Mouse (Mus musculus) myocyte (in vitro differentiated cells): Measurements from ENCODE around the gene Socs1. TPM values are rescaled to one million over a fixed set of nuclear protein-coding genes. Genes with fewer than 3 reads are reported as not detected.
A peak's percentile ranks its signal among the peaks of the same experiment; 100 is the strongest.
"Not testable (repeated sequence)": the region's sequence is repeated elsewhere in the genome, so short reads cannot be mapped to it uniquely, and the experiment has no call there.

Experiments used
- H3K27me3 ChIP-seq: one replicate; pipeline ENCODE4 v1.6.1; 2011; ENCODE audit not compliant: control insufficient read depth, insufficient read depth, insufficient read length
- H3K36me3 ChIP-seq: one replicate; pipeline ENCODE4 v1.6.1; 2011; ENCODE audit not compliant: control insufficient read depth, insufficient read depth
- H3K4me2 ChIP-seq: one replicate; pipeline ENCODE4 v1.6.1; 2011; ENCODE audit warnings: low read depth, control low read depth
- H3K4me3 ChIP-seq: one replicate; pipeline ENCODE4 v1.5.1; 2011; ENCODE audit warnings: mild to moderate bottlenecking, control low read depth, moderate library complexity
- H3K79me2 ChIP-seq: one replicate; pipeline ENCODE4 v1.6.1; 2011; ENCODE audit not compliant: control insufficient read depth, insufficient read depth
- H3ac ChIP-seq: one replicate; pipeline ENCODE4 v1.6.1; 2011; ENCODE audit not compliant: control insufficient read depth, insufficient read length
- CEBPB ChIP-seq: IDR thresholded peaks from 2 replicates; pipeline ENCODE4 v1.6.1; 2011; ENCODE audit warnings: mild to moderate bottlenecking, moderate library complexity; ENCODE audit not compliant: poor library complexity, insufficient read depth, severe bottlenecking
- E2F4 ChIP-seq: IDR thresholded peaks from one replicate; pipeline ENCODE4 v1.6.1; 2011; ENCODE audit warnings: mild to moderate bottlenecking, control low read depth, moderate library complexity; ENCODE audit not compliant: insufficient read depth
- MAX ChIP-seq: IDR thresholded peaks from one replicate; pipeline ENCODE4 v1.6.1; 2011; ENCODE audit warnings: low read depth, mild to moderate bottlenecking, control low read depth
- MYOD1 ChIP-seq, 3 experiments: IDR thresholded peaks; one replicate each; pipeline ENCODE4 v1.6.1; 2011; ENCODE audit warnings: control low read depth in 2 of 3, low read depth in 2 of 3, mild to moderate bottlenecking in 2 of 3, moderate library complexity in 1 of 3; ENCODE audit not compliant: insufficient read length in 2 of 3, control insufficient read depth in 1 of 3
- MYOG ChIP-seq, 3 experiments: IDR thresholded peaks; one replicate each; pipeline ENCODE4 v1.6.1; 2011; ENCODE audit warnings: control low read depth in 2 of 3, low read depth in 2 of 3, mild to moderate bottlenecking in 2 of 3; ENCODE audit not compliant: insufficient read length in 2 of 3, control insufficient read depth in 1 of 3, insufficient read depth in 1 of 3
- POLR2A ChIP-seq: IDR thresholded peaks from one replicate; pipeline ENCODE4 v1.6.1; 2011; ENCODE audit warnings: low read depth, mild to moderate bottlenecking, control low read depth, moderate library complexity; ENCODE audit not compliant: insufficient read length
- POLR2AphosphoS2 ChIP-seq: IDR thresholded peaks from one replicate; pipeline ENCODE4 v1.6.1; 2011; ENCODE audit warnings: low read depth, control low read depth; ENCODE audit not compliant: insufficient read length
- REST ChIP-seq: IDR thresholded peaks from one replicate; pipeline ENCODE4 v1.6.1; 2011; ENCODE audit warnings: mild to moderate bottlenecking, control low read depth, moderate library complexity; ENCODE audit not compliant: insufficient read depth, insufficient read length
- SRF ChIP-seq: IDR thresholded peaks from one replicate; pipeline ENCODE4 v1.6.1; 2011; ENCODE audit warnings: low read depth; ENCODE audit not compliant: control insufficient read depth, insufficient read length
- TCF12 ChIP-seq: IDR thresholded peaks from one replicate; pipeline ENCODE4 v1.6.1; 2011; ENCODE audit warnings: mild to moderate bottlenecking, control low read depth; ENCODE audit not compliant: poor library complexity, insufficient read depth, severe bottlenecking
- TCF3 ChIP-seq: IDR thresholded peaks from one replicate; pipeline ENCODE4 v1.6.1; 2011; ENCODE audit warnings: low read depth, control low read depth; ENCODE audit not compliant: insufficient read length
- USF1 ChIP-seq: IDR thresholded peaks from one replicate; pipeline ENCODE4 v1.6.1; 2011; ENCODE audit warnings: low read depth, mild to moderate bottlenecking, control low read depth, moderate library complexity
- polyA plus RNA-seq: library from polyadenylated mRNA; unstranded; fragments of >200 nt; fragmentation: generic; extraction: Trizol; gene quantifications from one replicate; pipeline ENCODE4 v1.2.1, GENCODE M21; 2012; ENCODE audit warnings: missing spikeins

Gene Socs1
- polyA plus RNA-seq, 1 experiment: 1.7 TPM

DNA sequence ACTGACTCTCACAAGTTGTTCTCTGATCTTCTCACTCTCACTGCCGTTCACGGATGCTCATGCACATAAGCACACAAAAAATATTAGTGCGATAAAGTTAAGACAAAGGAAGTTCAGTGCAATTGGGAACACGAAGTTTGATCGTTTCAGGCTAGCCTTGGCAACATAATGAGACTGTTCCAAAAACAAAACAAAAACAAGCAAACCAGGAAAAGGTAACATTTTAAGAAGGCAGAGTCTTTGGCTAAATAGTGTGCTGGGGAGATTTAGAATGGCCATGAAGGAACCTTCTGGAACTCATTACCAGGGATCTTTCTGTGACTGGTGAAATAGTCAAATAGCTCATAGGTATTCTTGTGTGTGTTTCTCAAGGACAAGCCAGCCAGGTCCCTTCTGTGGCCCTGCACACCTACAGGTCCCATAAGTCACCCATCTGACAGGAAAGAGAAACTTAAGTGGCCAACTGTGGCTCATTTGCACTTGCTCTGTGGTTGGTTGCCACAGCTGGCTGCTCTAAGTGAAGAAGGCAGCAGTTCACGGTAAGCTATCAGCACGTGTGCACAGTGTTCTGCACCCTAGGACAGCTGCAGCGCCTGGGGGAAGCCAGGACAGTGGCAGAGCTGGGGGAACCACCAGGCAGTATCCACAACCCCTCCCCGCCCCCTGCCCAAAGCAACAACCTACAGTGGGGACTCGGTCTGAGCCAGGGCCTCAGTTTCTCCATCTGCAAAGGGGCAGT lies 20.6 kb upstream of the Socs1 start, which contains the start of gene Prm1:
Gene Prm1 (minus strand): TSS at position 51 of the 739 bp plus-strand sequence.
- TF ChIP-seq REST (no peak), TCF3 (no peak), MAX (no peak), MYOD1 (IDR thresholded peaks at IDR 0.05; ENCODE audit: control insufficient read depth in 1 of 3, insufficient read length in 2 of 3, low read depth in 2 of 3) (peak in 2 of 3 experiments; percentile 75 to 79), MYOG (IDR thresholded peaks at IDR 0.05; ENCODE audit: control insufficient read depth in 1 of 3, insufficient read depth in 1 of 3, insufficient read length in 2 of 3, low read depth in 2 of 3) (peak in 2 of 3 experiments; percentile 81 to 87), TCF12 (no peak)
- Histone ChIP-seq H3K4me2 (no peak within 1 kb of the TSS), H3K36me3 (no peaks in the 10 kb centered on the region), H3K4me3 (no peak within 1 kb of the TSS), H3ac (no peak within 1 kb of the TSS), H3K27me3 (peaks cover 30% of the 10 kb centered on the region), H3K79me2 (no peaks in the 10 kb centered on the region)

DNA sequence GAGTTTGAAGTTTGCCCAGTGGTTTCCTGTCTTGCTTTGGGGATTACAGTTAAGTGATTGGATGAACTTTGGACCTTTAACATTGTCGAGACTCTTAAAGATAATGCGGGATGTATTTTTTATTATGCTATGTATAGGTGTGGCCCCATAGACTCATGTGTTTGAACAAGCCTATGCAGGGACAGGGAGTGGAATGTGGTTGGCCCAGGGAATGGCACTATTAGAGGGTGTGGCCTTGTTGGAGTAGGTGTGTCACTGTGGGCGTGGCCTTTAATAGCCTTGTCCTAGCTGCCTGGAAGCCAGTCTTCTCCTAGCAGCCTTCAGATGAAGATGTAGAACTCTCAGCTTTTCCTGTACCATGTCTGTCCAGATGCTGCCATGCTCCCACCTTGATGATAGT lies 17.1 kb upstream of the Socs1 start:
- H3ac ChIP-seq, H3K4me3 ChIP-seq, H3K27me3 ChIP-seq, H3K79me2 ChIP-seq, H3K4me2 ChIP-seq, H3K36me3 ChIP-seq: not testable (repeated sequence)

DNA sequence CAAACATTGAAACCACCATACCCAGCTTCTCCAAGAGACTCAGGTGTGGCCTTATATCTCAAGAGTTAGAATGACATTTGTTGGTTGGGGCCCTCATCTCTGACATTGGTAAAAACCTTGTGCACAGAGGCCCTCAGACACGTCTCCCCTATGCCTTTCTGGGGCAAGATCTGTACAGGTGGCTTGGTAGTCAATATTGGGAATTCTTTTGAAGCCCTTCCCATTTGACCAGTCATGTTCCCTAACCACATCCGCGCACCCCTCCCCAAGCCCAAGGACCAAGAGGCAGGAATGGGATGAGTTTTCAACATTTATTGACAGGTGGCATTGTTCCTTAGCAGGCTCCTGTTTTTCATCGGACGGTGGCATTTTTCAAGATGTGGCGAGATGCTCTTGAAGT lies 10.7 kb upstream of the Socs1 start, which contains the start of gene Prm2:
Gene Prm2 (minus strand): TSS at position 101 of the 400 bp plus-strand sequence.
- no peaks in the 10 kb centered on the region for H3K27me3 ChIP-seq
- H3K36me3 ChIP-seq: no peaks in the 10 kb centered on the region
- TF ChIP-seq USF1 (no peak), TCF3 (no peak), POLR2AphosphoS2 (no peak), CEBPB (no peak), REST (no peak), MYOD1 (IDR thresholded peaks at IDR 0.05; ENCODE audit: control insufficient read depth in 1 of 3, insufficient read length in 2 of 3, low read depth in 2 of 3) (no peak), SRF (no peak), TCF12 (no peak), MYOG (IDR thresholded peaks at IDR 0.05; ENCODE audit: control insufficient read depth in 1 of 3, insufficient read depth in 1 of 3, insufficient read length in 2 of 3, low read depth in 2 of 3) (no peak), E2F4 (no peak), MAX (no peak), POLR2A (no peak)
- no peaks in the 10 kb centered on the region for H3K79me2 ChIP-seq
- H3ac ChIP-seq: no peak within 1 kb of the TSS
- H3K4me2 ChIP-seq: no peak within 1 kb of the TSS
- no peak within 1 kb of the TSS for H3K4me3 ChIP-seq

DNA sequence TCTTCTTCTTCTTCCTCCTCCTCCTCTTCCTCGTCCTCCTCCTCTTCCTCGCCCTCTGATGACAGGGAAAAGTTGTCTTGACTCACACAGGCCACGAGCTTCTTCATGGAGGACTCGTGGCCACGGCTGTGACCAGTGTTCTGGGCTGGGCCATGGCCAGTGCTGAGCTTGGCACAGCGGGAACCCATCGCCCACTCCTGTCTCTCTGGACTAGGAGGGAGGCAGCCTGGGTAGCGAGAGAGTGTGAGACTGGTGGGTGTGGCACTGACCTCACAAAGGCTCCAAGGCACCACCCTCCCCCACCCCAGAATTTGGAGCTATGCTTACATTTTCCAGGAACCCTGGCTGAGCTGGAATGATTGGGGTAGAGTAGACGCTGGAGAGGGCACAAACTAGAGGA lies 5.4 kb upstream of the Socs1 start, which contains the start of gene Prm3:
Gene Prm3 (minus strand): TSS at position 213 of the 400 bp plus-strand sequence.
- H3K36me3 ChIP-seq: no peaks in the 10 kb centered on the region
- no peak within 1 kb of the TSS for H3K4me2 ChIP-seq
- no peak for TF ChIP-seq TCF12
- TF ChIP-seq TCF3: no peak
- TF ChIP-seq E2F4: no peak
- no peak within 1 kb of the TSS for H3K4me3 ChIP-seq
- H3ac ChIP-seq: no peak within 1 kb of the TSS
- H3K27me3 ChIP-seq: no peaks in the 10 kb centered on the region
- H3K79me2 ChIP-seq: no peaks in the 10 kb centered on the region

DNA sequence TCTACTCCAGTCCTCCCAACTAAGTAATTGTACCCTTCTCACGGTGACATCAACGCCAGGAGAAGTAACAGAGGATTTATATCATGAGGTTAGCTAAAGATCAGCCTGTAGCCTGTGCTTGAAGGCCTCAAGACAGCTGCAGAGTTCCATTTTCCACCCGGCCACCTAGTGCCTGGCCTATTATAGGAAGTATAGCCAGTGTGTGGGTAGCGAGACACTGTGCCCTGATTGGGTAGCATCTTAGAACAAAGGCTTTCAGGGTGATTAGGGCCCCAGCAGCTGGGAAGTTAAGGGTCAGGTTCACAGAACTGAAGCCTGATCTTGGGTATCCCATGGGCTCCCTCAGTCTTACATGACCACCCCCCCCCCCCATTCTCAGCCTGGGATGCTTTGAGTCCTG lies 3.5 kb upstream of the Socs1 start:
- H3K79me2 ChIP-seq: no peaks in the 10 kb centered on the region
- H3K36me3 ChIP-seq: no peaks in the 10 kb centered on the region
- H3K27me3 ChIP-seq: no peaks in the 10 kb centered on the region
- H3K4me3 ChIP-seq: no peak overlapping the region
- no peak overlapping the region for H3K4me2 ChIP-seq
- H3ac ChIP-seq: no peak overlapping the region
- TF ChIP-seq CEBPB (no peak), MAX (no peak), SRF (no peak), MYOD1 (IDR thresholded peaks at IDR 0.05; ENCODE audit: control insufficient read depth in 1 of 3, insufficient read length in 2 of 3, low read depth in 2 of 3) (peak in 1 of 3 experiments; percentile 43)

DNA sequence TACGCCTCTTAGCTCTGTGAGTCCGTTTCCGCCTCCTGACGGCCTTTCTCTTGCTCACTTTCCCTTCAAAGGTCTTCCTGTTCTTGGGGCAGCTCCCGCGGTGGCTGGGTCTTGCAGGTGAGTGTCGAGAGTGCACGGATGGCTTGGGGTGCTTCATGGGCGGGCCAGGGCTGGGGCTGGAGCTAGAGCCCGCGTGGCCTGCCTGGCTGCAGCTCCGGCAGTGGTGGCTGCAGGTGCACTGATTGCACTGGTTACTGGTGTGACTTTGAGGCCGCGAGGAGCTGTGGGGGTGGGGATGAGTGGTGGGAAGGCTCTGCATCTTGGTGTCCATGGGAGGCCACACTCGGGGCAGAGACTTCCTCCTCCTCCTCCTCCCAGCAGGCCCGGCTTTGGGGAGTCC lies 2.9 kb upstream of the Socs1 start, which contains the start of gene Tnp2:
Gene Tnp2 (minus strand): TSS at position 390 of the 400 bp plus-strand sequence.
- H3K4me3 ChIP-seq: no peak within 1 kb of the TSS
- H3K27me3 ChIP-seq: no peaks in the 10 kb centered on the region
- H3K36me3 ChIP-seq: no peaks in the 10 kb centered on the region
- no peak for TF ChIP-seq USF1
- no peak for TF ChIP-seq CEBPB
- no peak for TF ChIP-seq MYOD1 (IDR thresholded peaks at IDR 0.05; ENCODE audit: control insufficient read depth in 1 of 3, insufficient read length in 2 of 3, low read depth in 2 of 3)
- no peak for TF ChIP-seq REST
- TF ChIP-seq TCF12: no peak
- TF ChIP-seq TCF3: no peak
- no peak for TF ChIP-seq MYOG (IDR thresholded peaks at IDR 0.05; ENCODE audit: control insufficient read depth in 1 of 3, insufficient read depth in 1 of 3, insufficient read length in 2 of 3, low read depth in 2 of 3)
- TF ChIP-seq E2F4: no peak
- no peak for TF ChIP-seq SRF
- no peak for TF ChIP-seq POLR2AphosphoS2
- TF ChIP-seq POLR2A: no peak
- no peak for TF ChIP-seq MAX
- peaks cover 3% of the 10 kb centered on the region for H3K79me2 ChIP-seq
- no peak within 1 kb of the TSS for H3ac ChIP-seq
- no peak within 1 kb of the TSS for H3K4me2 ChIP-seq
